Mouse (Mus musculus) MEL (cell line): ENCODE data around the gene Tmem132c. TPM values are rescaled to one million over a fixed set of nuclear protein-coding genes. Genes with fewer than 3 reads are reported as not detected.

Experiments
- DNase-seq: peaks from one replicate; pipeline ENCODE4 v3.0.0; 2011; ENCODE audit warnings: low read depth, low spot score
- H3K27ac ChIP-seq: 2 replicates; pipeline ENCODE4 v1.5.1; 2012; ENCODE audit warnings: low read depth, mild to moderate bottlenecking, control low read depth, low read length, moderate library complexity; ENCODE audit not compliant: control insufficient read depth
- H3K27me3 ChIP-seq, 2 experiments: fragments of 150-350 bp in 1 of 2; sonication (generic) in 1 of 2; 2 replicates each; pipeline ENCODE4 v1.6.1; 2012; ENCODE audit warnings: low read length in 2 of 2, mild to moderate bottlenecking in 2 of 2, improper control_type of control experiment in 1 of 2, moderate library complexity in 1 of 2; ENCODE audit not compliant: insufficient read depth in 2 of 2, control insufficient read depth in 1 of 2
- H3K36me3 ChIP-seq, 2 experiments: 2 replicates each; pipeline ENCODE4 v1.6.1; 2012 to 2014; ENCODE audit warnings: low read length in 2 of 2, improper control_type of control experiment in 1 of 2, inconsistent platforms in 1 of 2, mild to moderate bottlenecking in 1 of 2; ENCODE audit not compliant: insufficient read depth in 2 of 2, control insufficient read depth in 1 of 2
- H3K4me1 ChIP-seq, 2 experiments: fragments of 150-350 bp in 1 of 2; sonication (generic) in 1 of 2; 2 replicates each; pipeline ENCODE4 v1.6.1; 2012; ENCODE audit warnings: low read length in 2 of 2, improper control_type of control experiment in 1 of 2, mild to moderate bottlenecking in 1 of 2; ENCODE audit not compliant: insufficient read depth in 2 of 2, control insufficient read depth in 1 of 2
- H3K4me3 ChIP-seq, 2 experiments: fragments of 150-350 bp in 1 of 2; sonication (generic) in 1 of 2; 2 replicates each; pipeline ENCODE4 v1.5.1; 2012; ENCODE audit warnings: low read depth in 2 of 2, low read length in 2 of 2, mild to moderate bottlenecking in 2 of 2, moderate library complexity in 2 of 2, control low read depth in 1 of 2, improper control_type of control experiment in 1 of 2; ENCODE audit not compliant: control insufficient read depth in 1 of 2, insufficient read depth in 1 of 2
- H3K79me2 ChIP-seq: 2 replicates; pipeline ENCODE4 v1.6.1; 2012; ENCODE audit warnings: mild to moderate bottlenecking, low read length, moderate library complexity; ENCODE audit not compliant: control insufficient read depth, poor library complexity, insufficient read depth
- H3K9ac ChIP-seq: 2 replicates; pipeline ENCODE4 v1.6.1; 2012; ENCODE audit warnings: low read depth, mild to moderate bottlenecking, control low read depth, low read length, moderate library complexity; ENCODE audit not compliant: control insufficient read depth, poor library complexity, severe bottlenecking
- H3K9me3 ChIP-seq: fragments of 150-350 bp; sonication (generic); replicated peaks from 2 replicates; pipeline ENCODE4 v1.6.1; 2012; ENCODE audit warnings: mild to moderate bottlenecking, low read length, improper control_type of control experiment, moderate library complexity; ENCODE audit not compliant: insufficient read depth
- CHD1 ChIP-seq: IDR thresholded peaks from 2 replicates; pipeline ENCODE4 v1.6.1; 2012; ENCODE audit warnings: low read depth, mild to moderate bottlenecking, inconsistent platforms, low read length, improper control_type of control experiment
- GABPA ChIP-seq: IDR thresholded peaks from 2 replicates; pipeline ENCODE4 v1.6.1; 2012; ENCODE audit warnings: low read depth, mild to moderate bottlenecking, inconsistent platforms, low read length, improper control_type of control experiment, moderate library complexity
- GATA1 ChIP-seq: IDR thresholded peaks from 2 replicates; pipeline ENCODE4 v1.6.1; 2011; ENCODE audit warnings: low read depth, low read length, improper control_type of control experiment
- JUND ChIP-seq: IDR thresholded peaks from 2 replicates; pipeline ENCODE4 v1.6.1; 2011; ENCODE audit warnings: low read depth, mild to moderate bottlenecking, improper control_type of control experiment, low read length
- KAT2A ChIP-seq: conservative IDR thresholded peaks from 2 replicates; pipeline ENCODE4 v1.6.1; 2012; ENCODE audit warnings: low read depth, low read length, improper control_type of control experiment, inconsistent platforms
- MAFK ChIP-seq: IDR thresholded peaks from 2 replicates; pipeline ENCODE4 v1.6.1; 2011; ENCODE audit warnings: low read depth, mild to moderate bottlenecking, low read length, improper control_type of control experiment, borderline replicate concordance
- MAX ChIP-seq: IDR thresholded peaks from 2 replicates; pipeline ENCODE4 v1.6.1; 2011; ENCODE audit warnings: low read length, improper control_type of control experiment
- MEF2A ChIP-seq: IDR thresholded peaks from 2 replicates; pipeline ENCODE4 v1.6.1; 2014; ENCODE audit warnings: low read depth, mild to moderate bottlenecking, inconsistent platforms, low read length, improper control_type of control experiment; ENCODE audit not compliant: poor library complexity, insufficient replicate concordance, severe bottlenecking; ENCODE audit errors: extremely low read depth
- MYB ChIP-seq: IDR thresholded peaks from 2 replicates; pipeline ENCODE4 v1.6.1; 2011; ENCODE audit warnings: mild to moderate bottlenecking, low read depth, low read length, improper control_type of control experiment
- MYC ChIP-seq: IDR thresholded peaks from 2 replicates; pipeline ENCODE4 v1.6.1; 2011; ENCODE audit warnings: low read depth, mild to moderate bottlenecking, low read length, improper control_type of control experiment, moderate library complexity
- NRF1 ChIP-seq: IDR thresholded peaks from 2 replicates; pipeline ENCODE4 v1.6.1; 2014; ENCODE audit warnings: low read depth, mild to moderate bottlenecking, inconsistent platforms, low read length, improper control_type of control experiment, moderate library complexity; ENCODE audit not compliant: poor library complexity, insufficient read depth, severe bottlenecking
- POLR2AphosphoS2 ChIP-seq: IDR thresholded peaks from 2 replicates; pipeline ENCODE4 v1.6.1; 2011; ENCODE audit warnings: low read length, improper control_type of control experiment
- POLR2AphosphoS5 ChIP-seq: IDR thresholded peaks from 2 replicates; pipeline ENCODE4 v1.6.1; 2012; ENCODE audit warnings: low read depth, borderline replicate concordance, mild to moderate bottlenecking, inconsistent platforms, low read length, moderate library complexity, mixed read lengths
- RCOR1 ChIP-seq: IDR thresholded peaks from 2 replicates; pipeline ENCODE4 v1.6.1; 2012; ENCODE audit warnings: low read depth, mild to moderate bottlenecking, inconsistent platforms, low read length, improper control_type of control experiment
- SIN3A ChIP-seq: IDR thresholded peaks from 2 replicates; pipeline ENCODE4 v1.6.1; 2012; ENCODE audit warnings: low read length, improper control_type of control experiment, inconsistent platforms
- SMC3 ChIP-seq: IDR thresholded peaks from 2 replicates; pipeline ENCODE4 v1.6.1; 2011; ENCODE audit warnings: low read depth, low read length, improper control_type of control experiment
- TAL1 ChIP-seq: IDR thresholded peaks from 2 replicates; pipeline ENCODE4 v1.6.1; 2012; ENCODE audit warnings: mild to moderate bottlenecking, inconsistent platforms, low read length, moderate library complexity, mixed read lengths
- TBP ChIP-seq: IDR thresholded peaks from 2 replicates; pipeline ENCODE4 v1.8.0; 2011; ENCODE audit warnings: low read depth, low read length, improper control_type of control experiment
- TCF12 ChIP-seq: IDR thresholded peaks from 2 replicates; pipeline ENCODE4 v1.6.1; 2014; ENCODE audit warnings: low read depth, mild to moderate bottlenecking, inconsistent platforms, low read length, improper control_type of control experiment, moderate library complexity
- USF2 ChIP-seq, 2 experiments: IDR thresholded peaks; 2 replicates each; pipeline ENCODE4 v1.6.1; 2011 to 2012; ENCODE audit warnings: improper control_type of control experiment in 2 of 2, low read length in 2 of 2, borderline replicate concordance in 1 of 2, inconsistent platforms in 1 of 2, low read depth in 1 of 2, mild to moderate bottlenecking in 1 of 2; ENCODE audit not compliant: insufficient read depth in 1 of 2
- ZC3H11A ChIP-seq: IDR thresholded peaks from 2 replicates; pipeline ENCODE4 v1.6.1; 2012; ENCODE audit warnings: low read depth, mild to moderate bottlenecking, inconsistent platforms, low read length, improper control_type of control experiment
- polyA plus RNA-seq, 2 experiments: library from polyadenylated mRNA; stranded (reverse) in 1 of 2; unstranded in 1 of 2; fragments of >175 nt in 1 of 2; fragments of >200 nt in 1 of 2; gene quantifications; 2 replicates each; pipeline versions ENCODE4 v1.2.1 to v1.2.4; 2012; ENCODE audit warnings: low replicate concordance in 2 of 2, low read depth in 1 of 2; ENCODE audit not compliant: insufficient read length in 2 of 2, insufficient read depth in 1 of 2, missing spikeins in 1 of 2
- total RNA-seq: library from RNA; depleted of rRNA; stranded (reverse); fragments of 300-350 nt; gene quantifications from 2 replicates; pipeline ENCODE4 v1.2.3, GENCODE M21; 2012

The Tmem132c gene
- total and polyA plus RNA-seq, 3 experiments: not detected

GRCm38 (mm10) chr5:127286886-127287285, 45.3 kb downstream of the Tmem132c start:
- Histone ChIP-seq H3K27me3 (no peaks in the 10 kb centered on the region), H3K4me1 (no peaks in the 10 kb centered on the region), H3K79me2 (no peaks in the 10 kb centered on the region), H3K4me3 (no peak overlapping the region), H3K36me3 (no peaks in the 10 kb centered on the region), H3K9me3 (no peaks in the 10 kb centered on the region), H3K27ac (no peak overlapping the region), H3K9ac (no peak overlapping the region)
- TF ChIP-seq TCF12: no peak
- TF ChIP-seq POLR2AphosphoS5: no peak
- TF ChIP-seq RCOR1: no peak
- no peak for TF ChIP-seq GABPA
- TF ChIP-seq USF2 (IDR thresholded peaks at IDR 0.05; ENCODE audit: borderline replicate concordance in 1 of 2, insufficient read depth in 1 of 2, low read depth in 1 of 2, low read length in 2 of 2): no peak
- no peak for TF ChIP-seq JUND
- TF ChIP-seq GATA1: no peak
- TF ChIP-seq MEF2A: no peak
- TF ChIP-seq MAFK: no peak
- no peak for TF ChIP-seq NRF1
- no peak for TF ChIP-seq TBP
- no peak for TF ChIP-seq KAT2A
- DNase-seq: no peak

GRCm38 (mm10) chr5:127289659-127290058, 48.1 kb downstream of the Tmem132c start:
- Histone ChIP-seq H3K27me3 (no peaks in the 10 kb centered on the region), H3K36me3 (no peaks in the 10 kb centered on the region), H3K27ac (no peak overlapping the region), H3K79me2 (no peaks in the 10 kb centered on the region), H3K4me1 (no peaks in the 10 kb centered on the region), H3K9ac (no peak overlapping the region), H3K4me3 (no peak overlapping the region), H3K9me3 (no peaks in the 10 kb centered on the region)
- TF ChIP-seq KAT2A: no peak
- no peak for TF ChIP-seq SMC3
- no peak for TF ChIP-seq NRF1
- no peak for TF ChIP-seq TCF12
- no peak for TF ChIP-seq MYB
- TF ChIP-seq JUND: no peak
- TF ChIP-seq SIN3A: no peak
- TF ChIP-seq MAFK: no peak
- no peak for TF ChIP-seq MAX
- TF ChIP-seq RCOR1: no peak
- no peak for TF ChIP-seq MYC
- no peak for TF ChIP-seq POLR2AphosphoS2
- TF ChIP-seq ZC3H11A: no peak
- no peak for TF ChIP-seq CHD1
- no peak for TF ChIP-seq TAL1
- DNase-seq: no peak
